Mouse (Mus musculus) CH12.LX (cell line): ENCODE data around the gene Hoxa7. TPM values are rescaled to one million over a fixed set of nuclear protein-coding genes. Genes with fewer than 3 reads are reported as not detected.

Source experiments
- DNase-seq: peaks from one replicate; pipeline ENCODE4 v3.0.0-alpha.2; 2013; ENCODE audit errors: extremely low read depth
- H3K27ac ChIP-seq: 2 replicates; pipeline ENCODE4 v1.5.1; 2012; ENCODE audit warnings: low read depth, mild to moderate bottlenecking, control low read depth, moderate library complexity; ENCODE audit not compliant: insufficient read depth
- H3K27me3 ChIP-seq: replicated peaks from 2 replicates; pipeline ENCODE3; 2012; ENCODE audit warnings: inconsistent platforms
- H3K36me3 ChIP-seq, 2 experiments: replicated peaks in 1 of 2; 2 replicates each; pipeline versions ENCODE3 to v1.6.1; 2012; ENCODE audit warnings: inconsistent platforms in 1 of 2, low read length in 1 of 2, mild to moderate bottlenecking in 1 of 2, mixed read lengths in 1 of 2, moderate library complexity in 1 of 2; ENCODE audit not compliant: control insufficient read depth in 1 of 2, insufficient read depth in 1 of 2
- H3K4me1 ChIP-seq, 2 experiments: 2 replicates each; pipeline ENCODE4 v1.6.1; 2012; ENCODE audit warnings: inconsistent platforms in 1 of 2, moderate library complexity in 1 of 2; ENCODE audit not compliant: insufficient read depth in 2 of 2, control insufficient read depth in 1 of 2
- H3K4me2 ChIP-seq: 2 replicates; pipeline ENCODE4 v1.6.1; 2012; ENCODE audit warnings: low read depth, mild to moderate bottlenecking, control low read depth; ENCODE audit not compliant: poor library complexity, insufficient read depth, severe bottlenecking
- H3K4me3 ChIP-seq, 3 experiments: fragments of 150-350 bp in 1 of 3; sonication (generic) in 1 of 3; replicated peaks in 1 of 3; 2 replicates each; pipeline versions ENCODE3 to v1.5.1; 2011 to 2012; ENCODE audit warnings: low read depth in 2 of 3, low read length in 2 of 3, mild to moderate bottlenecking in 2 of 3, moderate library complexity in 2 of 3, control low read depth in 1 of 3, improper control_type of control experiment in 1 of 3, inconsistent platforms in 1 of 3, mixed read lengths in 1 of 3; ENCODE audit not compliant: poor library complexity in 1 of 3
- H3K79me2 ChIP-seq: replicated peaks from 2 replicates; pipeline ENCODE4 v1.6.1; 2012; ENCODE audit warnings: mild to moderate bottlenecking, moderate library complexity; ENCODE audit not compliant: control insufficient read depth, poor library complexity, insufficient read depth, severe bottlenecking; ENCODE audit errors: extremely low read depth
- H3K9ac ChIP-seq: 2 replicates; pipeline ENCODE4 v1.6.1; 2012; ENCODE audit warnings: low read depth, mild to moderate bottlenecking, control low read depth, moderate library complexity; ENCODE audit not compliant: insufficient read depth
- H3K9me3 ChIP-seq: replicated peaks from 2 replicates; pipeline ENCODE3; 2012; ENCODE audit warnings: low read length, inconsistent platforms, mixed read lengths
- BHLHE40 ChIP-seq: IDR thresholded peaks from 2 replicates; pipeline ENCODE4 v1.6.1; 2011; ENCODE audit warnings: mild to moderate bottlenecking, low read depth, low read length, improper control_type of control experiment
- ETS1 ChIP-seq: conservative IDR thresholded peaks from 2 replicates; pipeline ENCODE4 v1.6.1; 2012; ENCODE audit warnings: low read depth, mild to moderate bottlenecking, inconsistent platforms, low read length, improper control_type of control experiment, moderate library complexity
- GABPA ChIP-seq: IDR thresholded peaks from 2 replicates; pipeline ENCODE4 v1.6.1; 2012; ENCODE audit warnings: low read depth, low read length, improper control_type of control experiment, inconsistent platforms; ENCODE audit not compliant: insufficient replicate concordance
- HCFC1 ChIP-seq: IDR thresholded peaks from 2 replicates; pipeline ENCODE4 v1.6.1; 2012; ENCODE audit warnings: low read depth, mild to moderate bottlenecking, inconsistent platforms, low read length, improper control_type of control experiment
- IRF4 ChIP-seq: IDR thresholded peaks from 2 replicates; pipeline ENCODE4 v1.6.1; 2014; ENCODE audit warnings: low read depth, mild to moderate bottlenecking, inconsistent platforms, low read length, improper control_type of control experiment
- KAT2A ChIP-seq: IDR thresholded peaks from 2 replicates; pipeline ENCODE4 v1.6.1; 2012; ENCODE audit warnings: low read length, improper control_type of control experiment, inconsistent platforms; ENCODE audit not compliant: insufficient replicate concordance
- MAX ChIP-seq: IDR thresholded peaks from 2 replicates; pipeline ENCODE4 v1.6.1; 2011; ENCODE audit warnings: low read length, improper control_type of control experiment
- MAZ ChIP-seq: IDR thresholded peaks from 2 replicates; pipeline ENCODE4 v1.6.1; 2012; ENCODE audit warnings: low read depth, mild to moderate bottlenecking, inconsistent platforms, low read length, improper control_type of control experiment, moderate library complexity
- NELFE ChIP-seq: IDR thresholded peaks from 2 replicates; pipeline ENCODE4 v1.6.1; 2011; ENCODE audit warnings: low read depth, low read length, improper control_type of control experiment
- NRF1 ChIP-seq: IDR thresholded peaks from 2 replicates; pipeline ENCODE4 v1.6.1; 2014; ENCODE audit warnings: low read depth, mild to moderate bottlenecking, inconsistent platforms, low read length, improper control_type of control experiment, moderate library complexity
- PAX5 ChIP-seq: IDR thresholded peaks from 2 replicates; pipeline ENCODE4 v1.6.1; 2012; ENCODE audit warnings: low read length, inconsistent platforms, mixed read lengths
- POLR2AphosphoS2 ChIP-seq: IDR thresholded peaks from 2 replicates; pipeline ENCODE4 v1.6.1; 2011; ENCODE audit warnings: low read depth, low read length, improper control_type of control experiment
- TCF12 ChIP-seq: IDR thresholded peaks from 2 replicates; pipeline ENCODE4 v1.6.1; 2014; ENCODE audit warnings: low read depth, mild to moderate bottlenecking, inconsistent platforms, low read length, improper control_type of control experiment
- UBTF ChIP-seq: IDR thresholded peaks from 2 replicates; pipeline ENCODE4 v1.6.1; 2012; ENCODE audit warnings: low read depth, mild to moderate bottlenecking, inconsistent platforms, low read length, improper control_type of control experiment, moderate library complexity
- USF1 ChIP-seq: IDR thresholded peaks from 2 replicates; pipeline ENCODE4 v1.6.1; 2014; ENCODE audit warnings: low read depth, mild to moderate bottlenecking, inconsistent platforms, low read length, improper control_type of control experiment
- USF2 ChIP-seq: conservative IDR thresholded peaks from 2 replicates; pipeline ENCODE4 v1.6.1; 2011; ENCODE audit warnings: low read depth, low read length, improper control_type of control experiment
- ZC3H11A ChIP-seq: IDR thresholded peaks from 2 replicates; pipeline ENCODE4 v1.6.1; 2012; ENCODE audit warnings: low read depth, mild to moderate bottlenecking, inconsistent platforms, low read length, improper control_type of control experiment
- dilution Hi-C: fragments of 300-500 bp; cut with MboI; formaldehyde crosslinking; loops from 2 replicates; pipeline ENCODE4 v1.14.3; 2020; ENCODE audit warnings: low sequenced_read_pairs; ENCODE audit not compliant: extremely low pct_unique_long_range_greater_than_20kb, extremely low pct_ligation_motif_present
- in situ Hi-C: fragments of 300-500 bp; cut with MboI; formaldehyde crosslinking; loops from 3 replicates; pipeline ENCODE4 v1.14.3; 2019; ENCODE audit warnings: low sequenced_read_pairs, low pct_ligation_motif_present, low pct_unique_long_range_greater_than_20kb, mixed read lengths
- polyA plus RNA-seq: library from polyadenylated mRNA; unstranded; fragments of >175 nt; gene quantifications from 2 replicates; pipeline ENCODE4 v1.2.1, GENCODE M21; 2012; ENCODE audit warnings: low read depth; ENCODE audit not compliant: insufficient read length
- total RNA-seq, 2 experiments: library from RNA; depleted of rRNA; stranded (reverse); fragments of 300-350 nt in 1 of 2; fragments of >200 nt in 1 of 2; gene quantifications; 2 replicates each; pipeline ENCODE4 v1.2.3; 2012 to 2014

Gene Hoxa7
- total and polyA plus RNA-seq, 3 experiments = 1.0 to 1.4 (median 1.1) TPM

GRCm38 (mm10) chr6:52170898-52171223 is 50.8 kb downstream of the Hoxa7 start:
- no peak overlapping the region for H3K9ac ChIP-seq
- no peaks in the 10 kb centered on the region for H3K79me2 ChIP-seq
- no peaks in the 10 kb centered on the region for H3K4me1 ChIP-seq
- H3K4me3 ChIP-seq = no peak overlapping the region
- no peaks in the 10 kb centered on the region for H3K27me3 ChIP-seq
- in situ Hi-C loops = no loop called here
- H3K9me3 ChIP-seq = peaks cover 9% of the 10 kb centered on the region
- H3K4me2 ChIP-seq = no peak overlapping the region
- peaks cover 3 to 23% of the 10 kb centered on the region in 2 experiments for H3K36me3 ChIP-seq
- no peak for DNase-seq
- TF ChIP-seq PAX5 = no peak
- TF ChIP-seq ZC3H11A = no peak
- TF ChIP-seq MAX = no peak
- no peak for TF ChIP-seq ETS1
- no peak overlapping the region for H3K27ac ChIP-seq
- dilution Hi-C loops = no loop called here

GRCm38 (mm10) chr6:52170166-52170897 is 51.3 kb downstream of the Hoxa7 start:
- H3K27ac ChIP-seq = no peak overlapping the region
- H3K27me3 ChIP-seq = no peaks in the 10 kb centered on the region
- peaks cover 3 to 26% of the 10 kb centered on the region in 2 experiments for H3K36me3 ChIP-seq
- in situ Hi-C loops (no loop called here), dilution Hi-C loops (no loop called here)
- H3K4me2 ChIP-seq = no peak overlapping the region
- TF ChIP-seq GABPA (no peak), NELFE (no peak), UBTF (no peak), POLR2AphosphoS2 (no peak), USF1 (no peak), USF2 (no peak), BHLHE40 (no peak), KAT2A (no peak), NRF1 (no peak), MAX (no peak), HCFC1 (no peak), TCF12 (no peak), IRF4 (no peak), MAZ (no peak)
- H3K4me3 ChIP-seq = no peak overlapping the region
- H3K79me2 ChIP-seq = no peaks in the 10 kb centered on the region
- no peak for DNase-seq
- no peak overlapping the region for H3K9ac ChIP-seq
- no peaks in the 10 kb centered on the region for H3K4me1 ChIP-seq
- peaks cover 7% of the 10 kb centered on the region for H3K9me3 ChIP-seq
